ENCODE assay signal across 12 mouse cellular contexts in genomic region chr16:45722460-45722951, GRCm38 (mm10). TPM values are rescaled to one million over a fixed set of nuclear protein-coding genes. Genes with fewer than 3 reads are reported as not detected.
A peak's percentile ranks its signal among the peaks of the same experiment; 100 is the strongest.
DNase-seq lines count a peak whose midpoint lies in the region; ATAC-seq and TF ChIP-seq lines count a peak whose summit lies in the region.
"Had no signal": no experiment of that assay in that cellular context is flagged by ENCODE, and none has a peak within 500 bp of the region (broad histone marks: within the 10 kb centered on the region; RNA-seq: fewer than 3 reads in every experiment).

No protein-coding gene starts in this region.

- no peak overlapping the region for H3K27ac ChIP-seq in intestine, embryonic 15.5 days
- H3K27ac ChIP-seq in intestine, embryonic 16.5 days (ENCODE audit: low read length) = no peak overlapping the region
- peak overlapping the region; percentile 93; the same call in 1 of the 2 replicates for H3K27ac ChIP-seq in cortical plate, adult 2 months (ENCODE audit: insufficient read depth, low read length)
- peak overlapping the region; percentile 96 for H3K27ac ChIP-seq in hindbrain, embryonic 14.5 days
- H3K27ac ChIP-seq in midbrain, postnatal 0 days (ENCODE audit: low read depth, low read length) = peak overlapping the region; percentile 97
- no peak overlapping the region for H3K27ac ChIP-seq in liver, postnatal 0 days (ENCODE audit: low read depth)
- H3K27ac ChIP-seq: liver, embryonic 14.5 days had no signal

- no peaks in the 10 kb centered on the region for H3K36me3 ChIP-seq in intestine, embryonic 15.5 days
- no peaks in the 10 kb centered on the region for H3K36me3 ChIP-seq in intestine, embryonic 16.5 days (ENCODE audit: control insufficient read depth, insufficient read depth, low read length)
- peaks cover 42% of the 10 kb centered on the region for H3K36me3 ChIP-seq in hindbrain, embryonic 14.5 days (replicated peaks; ENCODE audit: control insufficient read depth, insufficient read depth)
- H3K36me3 ChIP-seq in midbrain, postnatal 0 days (ENCODE audit: insufficient read depth, low read length) = peaks cover 20% of the 10 kb centered on the region; the same call in 1 of the 2 replicates
- H3K36me3 ChIP-seq in liver, postnatal 0 days (replicated peaks; ENCODE audit: insufficient read depth, low read length) = no peaks in the 10 kb centered on the region

- WGBS in intestine, embryonic 15.5 days = 63% methylated on average over 3 of the region's 3 CpGs
- 61% methylated on average over 3 of the region's 3 CpGs for WGBS in intestine, embryonic 16.5 days
- 23% methylated on average over 3 of the region's 3 CpGs for WGBS in hindbrain, embryonic 14.5 days
- WGBS in midbrain, postnatal 0 days = 33% methylated on average over 3 of the region's 3 CpGs
- WGBS in liver, postnatal 0 days (ENCODE audit: insufficient replicate concordance) = 58% methylated on average over 3 of the region's 3 CpGs

- 0 out of 2 replicates have a peak overlapping the region, but pooled peaks have one; percentile 96 for H3K4me2 ChIP-seq in intestine, embryonic 15.5 days (replicated peaks)
- no peak overlapping the region for H3K4me2 ChIP-seq in intestine, embryonic 16.5 days (ENCODE audit: low read depth, low read length)
- H3K4me2 ChIP-seq in hindbrain, embryonic 14.5 days (replicated peaks) = peak overlapping the region; percentile 71
- H3K4me2 ChIP-seq in midbrain, postnatal 0 days (ENCODE audit: low read depth, low read length, poor library complexity, severe bottlenecking) = peak overlapping the region; percentile 72
- H3K4me2 ChIP-seq in liver, postnatal 0 days (ENCODE audit: low read depth, low read length) = no peak overlapping the region

- TF ChIP-seq CTCF in cortical plate, adult 2 months (IDR thresholded peaks at IDR 0.05; ENCODE audit: extremely low read depth, insufficient read depth, low read length) = no peak
- TF ChIP-seq CTCF in midbrain, postnatal 0 days (IDR thresholded peaks at IDR 0.05) = no peak
- TF ChIP-seq CTCF in liver, postnatal 0 days (IDR thresholded peaks at IDR 0.05; ENCODE audit: low read depth) = no peak

- no peak overlapping the region for H3K9ac ChIP-seq in intestine, embryonic 15.5 days
- no peak overlapping the region for H3K9ac ChIP-seq in intestine, embryonic 16.5 days (ENCODE audit: low read depth, low read length)
- H3K9ac ChIP-seq in hindbrain, embryonic 14.5 days = peak overlapping the region; percentile 86
- peak overlapping the region; percentile 79; the same call in 1 of the 2 replicates for H3K9ac ChIP-seq in midbrain, postnatal 0 days (replicated peaks; ENCODE audit: low read length, poor library complexity, severe bottlenecking)
- H3K9ac ChIP-seq in liver, postnatal 0 days (replicated peaks) = no peak overlapping the region
- H3K9ac ChIP-seq: liver, embryonic 14.5 days had no signal

- TF ChIP-seq EP300 in liver, postnatal 0 days (IDR thresholded peaks at IDR 0.05; ENCODE audit: low read depth) = no peak

- no peak for DNase-seq in hindbrain, embryonic 14.5 days (ENCODE audit: low spot score)
- peak; percentile 28 for DNase-seq in midbrain, postnatal 0 days (ENCODE audit: low spot score)
- no peak for DNase-seq in B cell, adult 2 months
- no peak for DNase-seq in liver, postnatal 0 days
- no peak for DNase-seq in kidney, postnatal 10 days
- DNase-seq: kidney, adult 8-10 months had no signal

- H3K4me1 ChIP-seq in intestine, embryonic 15.5 days (replicated peaks) = peaks cover 11% of the 10 kb centered on the region
- H3K4me1 ChIP-seq in intestine, embryonic 16.5 days (ENCODE audit: control insufficient read depth, insufficient read depth, low read length) = peaks cover 7% of the 10 kb centered on the region
- peaks cover 17% of the 10 kb centered on the region for H3K4me1 ChIP-seq in cortical plate, adult 2 months (ENCODE audit: control insufficient read depth, insufficient read depth, low read length)
- peaks cover 35% of the 10 kb centered on the region for H3K4me1 ChIP-seq in hindbrain, embryonic 14.5 days (replicated peaks; ENCODE audit: control insufficient read depth, insufficient read depth, low read length)
- H3K4me1 ChIP-seq in midbrain, postnatal 0 days (ENCODE audit: insufficient read depth, low read length) = peaks cover 12% of the 10 kb centered on the region; the same call in 1 of the 2 replicates
- peaks cover 6% of the 10 kb centered on the region for H3K4me1 ChIP-seq in liver, postnatal 0 days (ENCODE audit: insufficient read depth)

- H3K9me3 ChIP-seq in intestine, embryonic 15.5 days = no peaks in the 10 kb centered on the region
- no peaks in the 10 kb centered on the region for H3K9me3 ChIP-seq in intestine, embryonic 16.5 days (ENCODE audit: control insufficient read depth, low read length)
- no peaks in the 10 kb centered on the region for H3K9me3 ChIP-seq in hindbrain, embryonic 14.5 days (ENCODE audit: control insufficient read depth, low read length)
- no peaks in the 10 kb centered on the region for H3K9me3 ChIP-seq in midbrain, postnatal 0 days (ENCODE audit: low read length)
- no peaks in the 10 kb centered on the region for H3K9me3 ChIP-seq in liver, postnatal 0 days (ENCODE audit: low read length)

- H3K27me3 ChIP-seq in intestine, embryonic 15.5 days (replicated peaks) = no peaks in the 10 kb centered on the region
- H3K27me3 ChIP-seq in intestine, embryonic 16.5 days (replicated peaks; ENCODE audit: control insufficient read depth, insufficient read depth, low read length) = no peaks in the 10 kb centered on the region
- H3K27me3 ChIP-seq in hindbrain, embryonic 14.5 days (ENCODE audit: control insufficient read depth, insufficient read depth, low read length) = no peaks in the 10 kb centered on the region
- H3K27me3 ChIP-seq in midbrain, postnatal 0 days (ENCODE audit: insufficient read depth, low read length) = no peaks in the 10 kb centered on the region
- peaks cover 11% of the 10 kb centered on the region; the same call in 1 of the 2 replicates for H3K27me3 ChIP-seq in liver, postnatal 0 days (ENCODE audit: insufficient read depth, low read length)

- H3K4me3 ChIP-seq in intestine, embryonic 15.5 days (replicated peaks) = no peak overlapping the region
- H3K4me3 ChIP-seq in intestine, embryonic 16.5 days (ENCODE audit: low read length) = no peak overlapping the region
- H3K4me3 ChIP-seq in cortical plate, adult 2 months (ENCODE audit: insufficient read depth, low read length) = peak overlapping the region; percentile 87
- peak overlapping the region; percentile 52 for H3K4me3 ChIP-seq in hindbrain, embryonic 14.5 days (replicated peaks; ENCODE audit: low read length)
- peak overlapping the region; percentile 51 for H3K4me3 ChIP-seq in midbrain, postnatal 0 days (ENCODE audit: low read depth, low read length)
- H3K4me3 ChIP-seq in liver, postnatal 0 days (ENCODE audit: low read depth, low read length) = no peak overlapping the region

- TF ChIP-seq POLR2A in cortical plate, adult 2 months (IDR thresholded peaks at IDR 0.05; ENCODE audit: extremely low read depth, insufficient read depth, low read length) = peak; percentile 39; the same call in 1 of the 2 replicates

- no peak for ATAC-seq in intestine, embryonic 15.5 days
- ATAC-seq in intestine, embryonic 16.5 days = no peak
- no peak for ATAC-seq in hindbrain, embryonic 14.5 days (ENCODE audit: low FRiP score)
- no peak; the same call in 1 of the 2 replicates for ATAC-seq in midbrain, postnatal 0 days (ENCODE audit: low FRiP score)
- ATAC-seq in liver, postnatal 0 days = no peak

RNA-seq across cellular contexts. Expression of gene Tagln3, which starts 1.9 kb away (rescaled TPM):
- 28.0 and 28.1 TPM in 2 replicates for polyA plus RNA-seq in intestine, embryonic 15.5 days (2015; fragmentation: Nextera tagmentation; extraction: Ambion mirVana)
- 21.0 and 24.7 TPM in 2 replicates for polyA plus RNA-seq in intestine, embryonic 16.5 days (2015; fragmentation: Nextera tagmentation; extraction: Ambion mirVana)
- 615 and 624 TPM in 2 replicates for polyA plus RNA-seq in cortical plate, adult 2 months (2012; rRNA removed)
- polyA plus RNA-seq in hindbrain, embryonic 14.5 days (2014; fragmentation: Nextera tagmentation; extraction: Ambion mirVana) = 457 and 485 TPM in 2 replicates
- total RNA-seq in midbrain, postnatal 0 days (2014; rRNA removed) = 141 TPM in 2 replicates
- polyA plus RNA-seq in midbrain, postnatal 0 days (2015; fragmentation: Nextera tagmentation; extraction: Ambion mirVana) = 221 and 222 TPM in 2 replicates
- 0.08 TPM in 1 of 2 replicates, not detected in the other for polyA plus RNA-seq in liver, postnatal 0 days (2015; fragmentation: Nextera tagmentation; extraction: Ambion mirVana)

RNA-seq across cellular contexts. Expression of gene Abhd10, which starts 20.2 kb away (rescaled TPM):
- polyA plus RNA-seq in intestine, embryonic 15.5 days (2015; fragmentation: Nextera tagmentation; extraction: Ambion mirVana) = 33.1 and 35.1 TPM in 2 replicates
- polyA plus RNA-seq in intestine, embryonic 16.5 days (2015; fragmentation: Nextera tagmentation; extraction: Ambion mirVana) = 29.3 and 35.2 TPM in 2 replicates
- polyA plus RNA-seq in cortical plate, adult 2 months (2012; rRNA removed) = 24.0 and 24.1 TPM in 2 replicates
- 34.5 and 34.7 TPM in 2 replicates for polyA plus RNA-seq in hindbrain, embryonic 14.5 days (2014; fragmentation: Nextera tagmentation; extraction: Ambion mirVana)
- 21.5 and 24.2 TPM in 2 replicates for total RNA-seq in midbrain, postnatal 0 days (2014; rRNA removed)
- polyA plus RNA-seq in midbrain, postnatal 0 days (2015; fragmentation: Nextera tagmentation; extraction: Ambion mirVana) = 34.2 and 38.5 TPM in 2 replicates
- polyA plus RNA-seq in liver, postnatal 0 days (2015; fragmentation: Nextera tagmentation; extraction: Ambion mirVana) = 13.9 TPM in 2 replicates

RNA-seq across cellular contexts. Expression of gene Tmprss7, which starts 29.0 kb away (rescaled TPM):
- polyA plus RNA-seq in intestine, embryonic 15.5 days (2015; fragmentation: Nextera tagmentation; extraction: Ambion mirVana) = 0.24 and 0.25 TPM in 2 replicates
- 0.12 and 0.15 TPM in 2 replicates for polyA plus RNA-seq in intestine, embryonic 16.5 days (2015; fragmentation: Nextera tagmentation; extraction: Ambion mirVana)
- polyA plus RNA-seq in cortical plate, adult 2 months (2012; rRNA removed) = 4.4 TPM in 2 replicates
- 0.53 and 0.59 TPM in 2 replicates for polyA plus RNA-seq in hindbrain, embryonic 14.5 days (2014; fragmentation: Nextera tagmentation; extraction: Ambion mirVana)
- total RNA-seq in midbrain, postnatal 0 days (2014; rRNA removed) = 1.2 and 1.4 TPM in 2 replicates
- 0.92 and 1.6 TPM in 2 replicates for polyA plus RNA-seq in midbrain, postnatal 0 days (2015; fragmentation: Nextera tagmentation; extraction: Ambion mirVana)
- polyA plus RNA-seq in liver, postnatal 0 days (2015; fragmentation: Nextera tagmentation; extraction: Ambion mirVana) = 0.14 TPM in 2 replicates
- total RNA-seq: heart, adult 8-10 months had no signal
- polyA plus RNA-seq: C2C12 had no signal

Comparison
In these comparisons a context has a peak if more than half of its experiments do, and no peak if none do; other contexts are left out.
1. H3K4me2 ChIP-seq: peak in intestine, embryonic 15.5 days (single experiment), hindbrain, embryonic 14.5 days (single experiment) and midbrain, postnatal 0 days (single experiment); none in intestine, embryonic 16.5 days (single experiment) and liver, postnatal 0 days (single experiment).
2. H3K27ac ChIP-seq: peak in cortical plate, adult 2 months (single experiment), hindbrain, embryonic 14.5 days (single experiment) and midbrain, postnatal 0 days (single experiment); none in intestine, embryonic 15.5 days (single experiment), intestine, embryonic 16.5 days (single experiment) and liver, postnatal 0 days (single experiment).
3. H3K4me3 ChIP-seq: peak in cortical plate, adult 2 months (single experiment), hindbrain, embryonic 14.5 days (single experiment) and midbrain, postnatal 0 days (single experiment); none in intestine, embryonic 15.5 days (single experiment), intestine, embryonic 16.5 days (single experiment) and liver, postnatal 0 days (single experiment).
4. H3K9ac ChIP-seq: peak in hindbrain, embryonic 14.5 days (single experiment) and midbrain, postnatal 0 days (single experiment); none in intestine, embryonic 15.5 days (single experiment), intestine, embryonic 16.5 days (single experiment) and liver, postnatal 0 days (single experiment).
5. RNA of gene Tagln3, which starts 1.9 kb away (polyA plus RNA-seq): 615 to 624 TPM in cortical plate, adult 2 months, 457 to 485 TPM in hindbrain, embryonic 14.5 days, 221 to 222 TPM in midbrain, postnatal 0 days, 28.0 to 28.1 TPM in intestine, embryonic 15.5 days and 21.0 to 24.7 TPM in intestine, embryonic 16.5 days; 0.08 TPM in liver, postnatal 0 days; every median in the first group is over 10 times any median in the second.